Mouse (Mus musculus): ENCODE data around the gene Ikzf3.

- no peak for TF ChIP-seq POLR2A (IDR thresholded peaks at IDR 0.05; ENCODE audit: borderline replicate concordance, control insufficient read depth, low read depth, low read length)
- no peak for TF ChIP-seq CTCF (IDR thresholded peaks at IDR 0.05; ENCODE audit: control insufficient read depth, insufficient read depth, low read length)
These were observed 100.2 kb downstream of the Ikzf3 start for GRCm38 (mm10) chr11:98445679-98446078.

Data from bone marrow, adult 2 months (tissue).